Mouse (Mus musculus): ENCODE data around the gene Glra1. TPM values are rescaled to one million over a fixed set of nuclear protein-coding genes. Genes with fewer than 3 reads are reported as not detected.

Glra1 gene
- polyA plus RNA-seq, 1 experiment from 2014 or later, result not detected

- Histone ChIP-seq H3K4me3 (peak overlapping the region; percentile 48), H3K9me3 (no peaks in the 10 kb centered on the region), H3K27ac (replicated peaks) (peak overlapping the region; percentile 88; the same call in 1 of the 2 replicates), H3K4me1 (peaks cover 24% of the 10 kb centered on the region), H3K27me3 (no peaks in the 10 kb centered on the region), H3K4me2 (replicated peaks) (peak overlapping the region; percentile 74), H3K9ac (replicated peaks) (peak overlapping the region; percentile 70; the same call in 1 of the 2 replicates), H3K36me3 (peaks cover 10% of the 10 kb centered on the region; the same call in 1 of the 2 replicates)
- ATAC-seq (ENCODE audit: low FRiP score, low read depth), result no peak
- 70% methylated on average over 10 of the region's 10 CpGs for WGBS
Measured at GRCm38 (mm10) chr11:55468012-55468411, 140.0 kb downstream of the Glra1 start.

- Histone ChIP-seq H3K36me3 (no peaks in the 10 kb centered on the region), H3K9me3 (no peaks in the 10 kb centered on the region), H3K9ac (replicated peaks) (no peak overlapping the region), H3K4me1 (peaks cover 14% of the 10 kb centered on the region), H3K4me3 (no peak overlapping the region), H3K4me2 (replicated peaks) (no peak overlapping the region), H3K27me3 (no peaks in the 10 kb centered on the region), H3K27ac (replicated peaks) (no peak overlapping the region)
- WGBS, result 88% methylated on average over 3 of the region's 3 CpGs
- ATAC-seq (ENCODE audit: low FRiP score, low read depth), result no peak
Measured at GRCm38 (mm10) chr11:55465177-55465576, 142.8 kb downstream of the Glra1 start.

- 87% methylated on average over 10 of the region's 10 CpGs for WGBS
- Histone ChIP-seq H3K4me2 (replicated peaks) (no peak overlapping the region), H3K9me3 (no peaks in the 10 kb centered on the region), H3K4me1 (peaks cover 18% of the 10 kb centered on the region), H3K27me3 (no peaks in the 10 kb centered on the region), H3K4me3 (no peak overlapping the region), H3K27ac (replicated peaks) (no peak overlapping the region), H3K36me3 (no peaks in the 10 kb centered on the region), H3K9ac (replicated peaks) (no peak overlapping the region)
- no peak for ATAC-seq (ENCODE audit: low FRiP score, low read depth)
Measured at GRCm38 (mm10) chr11:55464707-55465106, 143.3 kb downstream of the Glra1 start.

Small RNAs within 50 kb of the gene (microRNA-seq; reads per million reads assigned to microRNA genes)
- gene Mir7652, result not detected

Other genes starting within 250 kb of the Glra1 start
- 470 and 579 TPM in 2 replicates for gene Sparc, start 185.0 kb downstream of the Glra1 start, polyA plus RNA-seq (2016; fragmentation: Nextera tagmentation; extraction: Ambion mirVana)
- 232 and 237 TPM in 2 replicates for gene Atox1, start 147.0 kb downstream of the Glra1 start, polyA plus RNA-seq (2016; fragmentation: Nextera tagmentation; extraction: Ambion mirVana)
- gene G3bp1, start 138.5 kb downstream of the Glra1 start, polyA plus RNA-seq (2016; fragmentation: Nextera tagmentation; extraction: Ambion mirVana), result 209 and 215 TPM in 2 replicates

Data from midbrain, embryonic 12.5 days (tissue).